Mouse (Mus musculus) CH12.LX (cell line): ENCODE measurements around the gene Osgep.

Source experiments
- CTCF ChIP-seq, 2 experiments: IDR thresholded peaks in 1 of 2; conservative IDR thresholded peaks in 1 of 2; 2 replicates each; pipeline ENCODE4 v1.5.1; 2011 to 2012; ENCODE audit warnings: low read depth in 2 of 2, low read length in 2 of 2, improper control_type of control experiment in 1 of 2, inconsistent platforms in 1 of 2, mild to moderate bottlenecking in 1 of 2, moderate library complexity in 1 of 2
- EP300 ChIP-seq: IDR thresholded peaks from 2 replicates; pipeline ENCODE4 v1.6.1; 2011; ENCODE audit warnings: low read length, improper control_type of control experiment
- JUND ChIP-seq: conservative IDR thresholded peaks from 2 replicates; pipeline ENCODE4 v1.6.1; 2011; ENCODE audit warnings: low read depth, low read length, improper control_type of control experiment
- MAFK ChIP-seq: IDR thresholded peaks from 2 replicates; pipeline ENCODE4 v1.6.1; 2011; ENCODE audit warnings: low read length, improper control_type of control experiment; ENCODE audit not compliant: insufficient replicate concordance
- POLR2A ChIP-seq: IDR thresholded peaks from 2 replicates; pipeline ENCODE4 v1.6.1; 2011; ENCODE audit warnings: low read depth, mild to moderate bottlenecking, improper control_type of control experiment, low read length
- RAD21 ChIP-seq: IDR thresholded peaks from 2 replicates; pipeline ENCODE4 v1.6.1; 2011; ENCODE audit warnings: low read depth, mild to moderate bottlenecking, low read length, improper control_type of control experiment, moderate library complexity
- USF1 ChIP-seq: IDR thresholded peaks from 2 replicates; pipeline ENCODE4 v1.6.1; 2014; ENCODE audit warnings: low read depth, mild to moderate bottlenecking, inconsistent platforms, low read length, improper control_type of control experiment

GRCm38 (mm10) chr14:50938940-50939339, 14.2 kb upstream of the Osgep start:
- TF ChIP-seq CTCF (conservative IDR thresholded peaks at IDR 0.05 in 1 of 2, IDR thresholded peaks at IDR 0.05 in 1 of 2; ENCODE audit: low read depth in 2 of 2, low read length in 2 of 2), result no peak
- TF ChIP-seq RAD21, result no peak
- no peak for TF ChIP-seq MAFK
- TF ChIP-seq USF1, result no peak
- TF ChIP-seq EP300, result no peak
- TF ChIP-seq JUND, result no peak
- TF ChIP-seq POLR2A, result peak; percentile 72
